Mouse (Mus musculus): ENCODE measurements around the gene Lgr4.
A peak's percentile ranks its signal among the peaks of the same experiment; 100 is the strongest.
"Not testable (repeated sequence)": the region's sequence is repeated elsewhere in the genome, so short reads cannot be mapped to it uniquely, and the experiment has no call there.

Lgr4 gene

DNA sequence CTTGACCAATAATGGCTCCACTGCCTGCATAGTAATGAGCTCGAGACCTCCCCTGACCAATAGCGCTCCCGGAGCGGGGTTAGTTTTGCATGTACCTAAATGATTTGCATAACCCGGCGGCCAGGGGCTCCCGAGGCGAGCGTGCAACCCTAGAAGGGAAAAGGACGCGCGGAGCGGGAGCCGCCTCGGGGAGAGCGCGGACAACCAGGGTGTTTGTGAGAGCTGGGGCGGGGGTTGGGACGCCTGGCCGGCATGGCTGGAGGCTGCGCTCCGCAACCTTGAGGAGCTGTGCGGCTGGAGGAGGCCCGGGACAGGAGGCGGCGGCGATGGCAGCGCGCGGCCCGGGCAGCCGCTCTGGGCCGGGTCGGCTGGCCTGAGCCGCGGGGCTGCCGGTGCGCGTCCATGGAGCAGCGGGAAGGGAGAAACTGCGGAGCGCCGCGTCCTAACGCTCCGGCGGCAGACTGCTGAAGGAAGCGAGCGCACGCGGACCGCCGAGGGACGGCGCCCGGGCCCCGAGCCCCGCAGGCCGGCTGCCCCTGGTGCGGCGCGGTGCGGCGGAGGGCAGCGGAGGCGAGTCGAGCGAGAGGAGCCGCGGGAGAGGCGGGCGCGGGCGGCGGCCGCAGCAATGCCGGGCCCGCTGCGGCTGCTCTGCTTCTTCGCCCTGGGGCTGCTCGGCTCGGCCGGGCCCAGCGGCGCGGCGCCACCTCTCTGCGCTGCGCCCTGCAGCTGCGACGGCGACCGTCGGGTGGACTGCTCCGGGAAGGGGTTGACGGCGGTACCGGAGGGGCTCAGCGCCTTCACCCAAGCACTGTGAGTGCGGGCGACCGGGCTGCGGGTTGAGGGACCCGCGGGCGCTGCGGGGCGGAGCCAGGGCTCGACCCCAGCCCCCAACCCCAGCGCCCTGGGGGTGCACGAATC, at the start of gene Lgr4:
Gene Lgr4, plus strand, starts transcription at position 152 of the 918 bp plus-strand sequence.
- peak; percentile 88 for DNase-seq (ENCODE audit: low read depth, low spot score)

DNA sequence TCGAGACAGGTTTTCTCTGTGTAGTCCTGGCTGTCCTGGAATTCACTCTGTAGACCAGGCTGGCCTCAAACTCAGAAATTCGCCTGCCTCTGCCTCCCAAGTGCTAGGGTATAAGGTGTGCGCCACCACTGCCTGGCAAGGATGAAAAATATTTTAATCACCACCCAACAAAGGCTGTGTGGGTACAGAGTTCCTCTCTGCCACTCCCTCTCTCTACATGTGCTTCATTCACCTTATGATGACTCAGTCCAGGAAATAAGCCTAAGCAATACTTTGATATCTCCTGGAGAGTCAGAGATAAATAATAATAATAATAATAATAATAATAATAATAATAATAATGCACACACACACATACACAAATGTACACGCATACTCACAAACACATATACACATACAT, 38.0 kb upstream of the Lgr4 start:
- not testable (repeated sequence) for DNase-seq (ENCODE audit: low read depth, low spot score)

DNA sequence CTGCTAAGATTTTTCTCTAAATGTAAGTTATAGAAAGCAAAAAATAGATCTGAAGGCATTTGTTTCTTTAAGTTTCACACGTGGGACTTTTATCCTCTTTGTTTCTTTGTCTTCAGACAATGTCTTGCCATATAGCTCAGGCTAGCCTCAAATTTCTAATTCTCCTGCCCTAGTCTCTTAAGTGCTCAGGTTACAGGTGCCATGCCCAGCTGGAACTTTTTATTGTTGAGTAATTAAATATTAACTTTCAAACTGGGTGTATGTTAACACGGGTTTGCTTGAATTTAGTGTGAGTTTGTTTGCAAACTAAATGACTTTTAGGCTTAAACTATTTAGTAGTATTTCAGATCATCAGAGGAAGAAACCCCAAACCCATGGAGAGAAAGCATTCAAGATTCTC, 36.3 kb upstream of the Lgr4 start:
- DNase-seq (ENCODE audit: low read depth, low spot score), result no peak

DNA sequence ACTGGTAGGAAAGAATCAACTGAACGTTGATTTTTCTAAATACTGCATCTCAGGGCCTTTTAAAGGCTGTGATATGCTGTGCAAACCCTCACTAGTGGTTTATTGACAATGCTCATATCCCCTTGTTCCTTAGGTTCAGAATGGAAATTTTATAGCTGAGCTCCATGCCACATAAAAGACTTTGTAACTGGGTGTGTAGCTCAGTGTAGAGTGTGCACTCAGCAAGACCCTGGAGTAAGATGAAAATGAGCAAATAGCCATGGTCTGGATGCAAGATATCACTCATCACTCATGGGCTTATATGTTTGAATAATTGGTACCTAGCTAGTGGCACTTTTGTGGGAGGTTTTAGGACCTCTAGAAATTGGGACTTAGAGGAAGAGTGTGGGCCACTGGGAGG, 35.8 kb upstream of the Lgr4 start:
- DNase-seq (ENCODE audit: low read depth, low spot score), result no peak

DNA sequence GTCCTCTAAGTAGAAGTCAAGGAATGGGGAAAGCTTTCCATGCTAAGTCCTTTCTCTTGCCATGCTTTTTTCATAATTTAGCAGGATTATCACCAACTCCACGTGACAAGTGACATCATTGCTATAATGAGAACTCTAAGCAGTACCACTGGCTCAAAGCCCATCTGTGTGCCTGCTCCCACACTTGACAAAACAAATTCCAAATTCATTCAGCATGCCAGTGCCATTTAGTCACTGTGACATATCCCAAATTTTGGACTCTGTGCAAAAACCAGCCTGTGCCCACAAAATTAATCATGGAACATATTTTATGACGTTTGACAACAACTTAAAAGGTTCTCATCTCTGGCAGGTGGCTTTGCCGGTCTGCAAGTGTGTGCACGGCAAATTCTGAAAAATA, 33.3 kb upstream of the Lgr4 start:
- no peak for DNase-seq (ENCODE audit: low read depth, low spot score)

DNA sequence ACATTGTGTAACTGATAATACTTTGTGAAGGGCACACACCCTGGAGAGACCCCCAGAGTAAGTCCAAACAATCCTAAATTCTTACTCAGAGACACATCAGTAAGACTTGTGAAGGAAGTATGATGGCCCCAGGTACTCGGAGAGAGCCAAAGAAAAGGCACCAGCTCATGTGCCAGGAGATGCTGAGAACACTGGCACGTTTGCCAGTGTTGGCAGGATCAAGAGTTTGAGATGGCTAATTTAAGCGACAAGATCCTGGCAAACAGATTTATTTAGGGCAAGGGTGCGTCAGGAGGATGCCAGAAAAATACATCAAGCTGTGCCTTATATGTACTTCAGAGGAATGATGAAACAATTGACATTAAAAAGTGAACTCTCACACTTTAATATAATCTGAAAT, 32.9 kb upstream of the Lgr4 start:
- no peak for DNase-seq (ENCODE audit: low read depth, low spot score)

DNA sequence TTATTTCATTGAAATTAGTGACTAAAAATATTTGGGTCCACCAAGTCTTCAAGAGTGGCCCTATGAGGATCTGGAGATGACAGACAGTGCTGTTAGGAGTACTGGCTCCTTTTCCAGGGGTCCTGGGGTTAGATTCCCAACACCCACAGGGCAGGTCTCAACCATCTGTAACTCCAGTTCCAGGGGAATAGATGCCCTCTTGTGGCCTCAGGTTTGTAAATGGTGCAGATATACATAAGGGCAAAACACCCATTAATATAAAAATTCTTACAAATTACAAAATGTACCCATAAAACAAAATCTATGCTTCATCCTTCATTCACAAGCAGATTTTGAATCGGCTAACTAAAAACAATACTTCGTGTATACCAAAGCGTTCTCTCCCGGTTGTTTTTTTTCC, 27.4 kb upstream of the Lgr4 start:
- DNase-seq (ENCODE audit: low read depth, low spot score), result no peak

DNA sequence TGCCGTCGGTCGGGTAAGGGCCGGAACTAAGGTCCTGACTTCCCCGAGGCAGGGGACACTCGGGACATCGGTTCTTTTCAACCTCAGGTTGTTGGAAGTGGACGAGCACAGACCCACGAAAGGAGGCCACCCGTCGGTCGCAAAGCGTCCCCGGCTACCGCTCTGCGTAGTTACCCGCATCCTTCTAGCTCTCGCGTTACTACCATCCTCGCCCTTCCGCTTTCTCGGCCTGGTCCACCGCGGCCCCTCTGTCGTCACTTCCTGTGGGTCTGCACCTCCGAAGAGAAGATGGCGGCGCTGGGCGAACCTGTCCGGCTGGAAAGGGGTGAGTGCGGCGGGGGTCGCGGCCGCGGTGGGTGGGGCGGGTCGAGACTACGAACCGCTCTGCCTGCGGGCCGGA, 26.9 kb upstream of the Lgr4 start, which contains the start of gene Lin7c:
Gene Lin7c, plus strand, starts transcription at position 257 of the 400 bp plus-strand sequence.
- peak; percentile 84 for DNase-seq (ENCODE audit: low read depth, low spot score)

DNA sequence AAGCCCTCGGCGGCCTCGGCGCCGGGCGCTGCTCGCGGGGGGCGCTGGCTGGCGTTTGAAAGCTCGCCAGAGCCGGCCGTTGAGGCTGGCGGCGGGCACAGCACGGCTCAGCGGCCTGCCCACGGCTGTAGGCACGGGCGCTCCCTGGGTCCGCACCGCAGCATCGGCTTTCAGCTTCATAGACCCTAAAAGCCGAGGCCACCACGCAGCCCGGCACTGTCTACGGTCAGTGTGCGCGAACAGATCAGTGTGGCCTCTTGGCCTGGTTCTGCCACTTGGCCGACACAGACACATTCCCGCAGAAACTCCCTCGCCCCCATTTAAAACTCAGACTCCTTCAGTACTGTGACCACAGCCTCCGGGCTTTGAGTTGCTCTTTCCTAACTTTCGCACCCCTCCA, 26.4 kb upstream of the Lgr4 start:
- DNase-seq (ENCODE audit: low read depth, low spot score), result no peak

DNA sequence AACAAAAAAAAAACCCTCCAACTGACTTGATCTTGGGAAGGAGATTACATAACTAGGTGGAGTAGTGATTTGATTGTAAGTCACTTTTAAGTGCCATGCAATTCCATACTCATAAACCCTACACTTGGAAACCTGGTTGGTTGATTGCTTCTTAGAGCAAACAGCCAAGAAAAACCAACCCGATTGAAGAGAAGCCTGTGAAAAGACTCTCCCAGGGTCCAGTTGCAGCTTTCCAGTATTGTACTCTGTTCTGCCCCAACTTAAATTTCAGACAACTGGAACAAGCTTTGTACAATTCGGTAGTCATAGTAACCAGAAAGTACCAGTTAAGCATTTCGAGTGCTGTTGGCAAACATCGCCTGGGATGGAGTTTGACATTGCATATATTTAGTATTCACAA, 26.0 kb upstream of the Lgr4 start:
- DNase-seq (ENCODE audit: low read depth, low spot score), result no peak

DNA sequence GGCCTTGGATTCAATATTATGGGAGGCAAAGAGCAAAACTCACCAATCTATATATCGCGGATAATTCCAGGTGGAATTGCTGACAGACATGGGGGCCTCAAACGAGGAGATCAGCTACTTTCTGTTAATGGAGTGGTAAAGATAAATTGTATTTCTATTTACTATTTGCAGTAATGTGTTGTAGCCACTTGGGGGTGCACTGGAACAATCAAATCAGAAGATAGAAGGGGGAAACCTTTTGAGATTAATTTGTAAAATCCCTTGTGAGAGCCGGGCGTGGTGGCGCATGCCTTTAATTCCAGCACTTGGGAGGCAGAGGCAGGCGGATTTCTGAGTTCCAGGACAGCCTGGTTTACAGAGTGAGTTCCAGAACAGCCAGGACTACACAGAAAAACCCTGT, 21.1 kb upstream of the Lgr4 start:
- no peak for DNase-seq (ENCODE audit: low read depth, low spot score)

DNA sequence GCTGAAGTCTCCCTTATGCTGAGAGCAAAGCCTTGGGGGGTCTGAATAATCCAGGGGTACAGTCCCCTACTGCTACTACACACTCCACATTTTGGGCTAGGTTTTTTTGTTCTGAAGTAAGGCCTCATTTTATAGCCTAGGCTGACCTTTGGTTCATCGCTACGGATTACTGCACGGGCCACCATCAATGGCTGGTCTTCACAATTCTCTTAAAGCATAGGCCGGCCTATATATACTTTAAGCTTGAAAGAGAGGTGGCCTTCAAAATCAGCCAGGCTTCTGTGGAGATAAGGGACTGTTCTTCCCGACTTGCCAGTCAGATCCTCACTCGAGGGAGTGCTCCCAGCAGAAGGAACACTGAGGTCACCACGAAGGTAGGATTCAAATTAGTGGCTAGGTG, 14.6 kb upstream of the Lgr4 start:
- no peak for DNase-seq (ENCODE audit: low read depth, low spot score)

DNA sequence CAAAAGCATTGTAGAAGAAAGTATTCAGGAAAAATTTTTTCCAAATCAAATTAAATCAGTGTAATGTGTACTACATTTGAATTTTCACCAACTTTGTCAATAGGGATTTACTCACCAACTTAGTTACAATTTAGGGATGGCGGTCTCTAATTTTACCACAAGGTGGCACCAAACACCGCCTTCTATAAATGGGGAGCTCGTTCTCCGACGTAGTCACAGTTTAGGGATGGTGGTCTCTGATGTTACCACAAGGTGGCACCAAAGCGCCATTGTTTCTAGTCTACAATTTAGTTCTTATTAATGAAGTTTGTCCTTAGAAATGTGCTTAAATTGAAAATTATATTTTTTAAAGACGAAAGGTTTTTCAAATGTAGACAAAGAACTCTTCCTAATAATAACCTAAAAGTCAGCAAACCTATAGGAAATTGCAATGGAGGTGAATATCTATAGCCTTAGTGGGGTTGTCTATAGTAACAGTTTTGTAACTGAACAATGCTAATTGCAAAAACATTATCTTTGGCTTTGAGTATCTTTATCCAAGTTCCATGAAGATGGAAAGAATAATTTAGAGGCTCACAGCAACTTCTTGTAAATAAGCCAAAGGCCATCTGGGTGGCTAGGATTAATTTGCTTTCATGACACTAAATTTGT, 13.2 kb upstream of the Lgr4 start:
- DNase-seq (ENCODE audit: low read depth, low spot score), result peak; percentile 79

DNA sequence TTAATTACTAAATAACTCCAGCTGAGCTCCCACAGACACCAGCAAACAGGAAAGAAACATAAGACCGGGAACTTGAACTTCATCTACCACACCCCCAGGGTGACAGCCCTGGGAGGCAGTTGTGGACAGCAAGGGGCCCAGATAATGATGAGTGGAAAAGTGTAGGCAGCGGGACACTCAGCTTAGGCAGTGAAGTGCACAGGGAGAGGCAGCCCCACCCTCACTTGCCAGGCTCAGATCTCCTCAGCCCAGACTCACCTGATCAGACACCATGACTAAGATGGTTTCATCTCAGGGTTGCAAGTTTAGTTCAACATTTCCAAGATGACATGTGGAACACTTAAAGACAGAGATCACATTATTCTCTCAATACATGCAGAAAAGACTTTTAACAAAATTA, 8.3 kb upstream of the Lgr4 start:
- DNase-seq (ENCODE audit: low read depth, low spot score), result no peak

DNA sequence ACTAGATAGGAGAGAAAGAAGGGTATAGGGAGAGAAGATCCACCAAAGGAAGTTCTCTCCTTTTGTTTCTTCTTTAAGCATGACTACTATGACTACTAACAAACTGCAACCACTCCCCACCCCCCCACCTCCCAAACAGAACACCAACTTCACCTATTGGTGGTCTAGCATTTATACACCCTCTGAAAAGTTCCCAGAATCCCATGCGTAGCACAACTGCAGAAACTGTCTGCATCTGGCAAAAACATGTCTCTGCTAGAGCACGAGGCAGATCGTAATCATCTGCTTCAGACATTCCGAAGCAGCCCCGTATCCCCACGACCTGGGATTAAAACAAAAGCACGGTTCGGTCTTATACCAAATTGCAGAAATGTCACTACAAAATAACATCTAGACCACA, 5.2 kb upstream of the Lgr4 start:
- DNase-seq (ENCODE audit: low read depth, low spot score), result no peak

DNA sequence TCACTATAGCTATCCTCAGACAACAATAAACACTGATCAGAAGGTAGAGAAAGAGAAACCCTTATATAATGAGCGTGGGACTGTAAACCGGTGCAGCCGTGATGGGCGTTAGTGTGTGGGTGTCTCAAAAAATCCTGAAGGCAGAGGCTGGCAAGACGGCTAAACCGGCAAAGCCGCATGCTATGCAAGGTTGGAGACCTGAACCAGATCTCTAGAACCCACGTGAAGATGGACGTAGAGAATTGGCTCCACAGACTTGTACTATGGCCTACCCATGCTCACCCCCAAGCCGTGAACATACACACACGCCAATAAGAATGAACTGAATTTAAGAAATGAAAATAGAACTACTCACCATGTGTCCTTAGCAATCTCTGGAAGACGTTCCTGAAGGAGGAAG, 4.7 kb upstream of the Lgr4 start:
- DNase-seq (ENCODE audit: low read depth, low spot score), result no peak

DNA sequence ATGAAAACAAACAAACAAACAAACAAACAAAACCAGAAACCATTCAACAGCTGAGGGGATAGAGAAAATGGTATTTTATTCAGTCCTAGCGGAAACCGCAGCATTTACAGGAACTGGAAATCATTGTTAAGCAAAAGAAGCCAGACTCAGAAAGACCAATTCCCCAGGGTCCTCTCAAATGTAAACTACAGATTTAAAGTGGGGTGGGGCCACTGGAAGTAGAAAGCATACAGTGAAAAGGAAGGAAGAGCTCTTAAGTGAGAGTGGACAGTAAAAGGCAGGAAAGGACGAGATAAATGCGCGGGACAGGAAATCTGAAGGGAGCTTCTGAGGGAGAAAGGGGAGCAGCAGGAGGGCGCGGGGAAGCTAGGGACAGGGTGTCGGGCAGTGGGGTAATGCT, 4.2 kb upstream of the Lgr4 start:
- no peak for DNase-seq (ENCODE audit: low read depth, low spot score)

DNA sequence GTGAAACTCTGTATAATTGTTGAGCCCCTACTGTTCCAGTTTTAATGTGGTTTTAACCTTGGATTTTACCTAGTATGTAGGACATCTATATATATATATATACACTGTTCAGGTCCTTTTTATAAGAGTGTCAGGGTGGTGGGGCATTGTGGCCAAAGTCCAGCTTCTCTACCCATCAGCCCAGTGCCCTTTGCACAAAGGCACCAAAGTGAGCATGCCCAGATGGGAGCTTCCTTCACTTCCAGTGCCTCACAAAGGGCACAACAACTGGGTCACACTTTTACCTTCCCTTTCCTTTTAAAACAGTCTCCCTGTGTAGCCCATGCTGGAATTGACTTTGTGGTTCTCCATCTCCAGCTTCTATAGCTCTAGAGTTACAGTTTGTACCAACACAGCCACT, 2.8 kb upstream of the Lgr4 start:
- DNase-seq (ENCODE audit: low read depth, low spot score), result no peak

DNA sequence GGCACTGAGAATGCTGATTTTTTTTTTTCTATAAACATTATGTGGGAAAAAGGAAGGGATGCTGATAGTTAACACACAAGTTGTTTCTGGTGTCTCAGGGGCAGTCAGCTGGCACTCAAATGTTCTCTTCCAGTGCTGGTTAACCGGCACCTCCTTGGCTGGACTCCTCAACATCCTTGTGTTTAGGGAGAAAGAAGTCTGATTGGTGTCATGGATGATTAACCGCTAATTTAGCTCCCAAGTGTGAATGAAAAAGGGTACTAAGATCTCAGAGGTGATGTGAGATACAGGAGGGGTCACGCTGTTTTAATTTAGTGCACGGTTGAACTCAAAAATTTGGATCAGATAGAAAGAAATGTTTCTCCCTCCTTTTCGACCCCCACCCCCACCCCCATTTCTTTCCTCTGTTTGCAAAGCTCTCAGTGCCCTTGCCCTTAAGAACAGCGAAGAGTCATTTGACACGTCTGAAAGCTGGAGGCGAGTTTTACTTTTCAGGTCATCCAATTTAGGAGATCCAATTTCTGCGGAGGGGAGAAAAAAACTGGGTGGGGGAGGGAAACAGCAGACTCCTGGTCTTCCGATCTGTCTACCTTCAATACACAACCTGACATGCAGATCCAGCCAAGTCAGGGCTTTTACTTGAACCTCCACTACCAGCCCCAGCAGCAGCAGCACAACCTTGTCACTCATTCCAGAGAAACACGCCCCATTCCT, 508 bp upstream of the Lgr4 start:
- DNase-seq (ENCODE audit: low read depth, low spot score), result no peak

DNA sequence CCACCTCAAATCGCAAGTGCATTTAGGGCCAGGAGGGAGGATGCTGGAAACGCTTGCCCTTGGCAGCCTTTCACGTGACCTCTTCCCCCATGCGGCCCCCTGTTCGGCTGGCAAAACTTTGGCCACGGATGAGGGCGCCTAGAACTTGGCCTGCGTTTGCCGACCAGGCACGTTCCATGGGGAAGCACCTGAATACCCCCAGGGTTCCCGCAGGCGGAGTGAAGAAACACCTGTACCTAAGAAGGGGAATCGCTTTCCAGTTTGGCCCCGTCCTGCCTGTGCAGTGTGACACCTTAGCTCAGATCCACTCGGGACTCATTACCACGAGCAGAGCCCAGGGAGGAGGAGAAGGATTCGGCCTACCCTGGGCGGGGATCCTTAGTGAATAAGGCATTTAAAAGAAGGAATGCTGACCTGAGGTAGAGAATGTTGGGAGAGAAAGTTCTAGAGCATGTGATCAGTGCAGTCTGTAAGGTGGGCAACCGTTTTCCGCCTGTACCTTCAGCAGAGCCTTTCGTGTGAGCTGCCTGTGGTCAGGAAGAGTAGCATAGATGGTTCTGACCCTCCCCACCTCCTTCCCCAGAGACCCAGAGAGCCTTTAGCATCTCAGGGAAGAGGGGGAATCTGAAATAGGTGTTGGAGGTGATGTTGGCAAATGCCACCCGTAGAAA, 1.3 kb downstream of the Lgr4 start:
- no peak for DNase-seq (ENCODE audit: low read depth, low spot score)

DNA sequence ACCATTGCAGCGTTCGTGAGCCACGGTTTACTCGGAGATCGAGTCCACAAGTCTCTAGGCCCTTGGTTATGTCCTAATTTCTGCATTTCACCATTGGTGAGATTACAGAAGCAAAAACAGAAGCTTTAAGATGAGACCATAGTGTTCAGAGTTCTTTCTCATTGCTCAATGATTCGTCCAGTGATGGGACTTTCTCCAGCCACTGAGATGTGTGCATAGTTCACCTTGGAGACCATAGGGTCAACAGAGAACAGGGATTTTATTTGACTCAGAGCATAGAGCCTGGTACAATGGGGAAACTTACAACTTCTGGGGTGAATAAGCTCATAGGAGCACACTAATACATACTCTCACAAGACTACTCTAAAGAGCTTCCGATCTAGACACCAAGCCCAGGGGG, 3.0 kb downstream of the Lgr4 start:
- DNase-seq (ENCODE audit: low read depth, low spot score), result no peak

All from retina, adult 2 months (tissue).